Mouse (Mus musculus) embryonic facial prominence, embryonic 11.5 days (tissue): ENCODE data around the gene Csnk1g2. TPM values are rescaled to one million over a fixed set of nuclear protein-coding genes. Genes with fewer than 3 reads are reported as not detected.

ENCODE experiments used
- ATAC-seq: fragments of 200-750 bp; cut with Nextera tagmentation; replicated peaks from 2 replicates; pipeline ENCODE4 v1.8.0; 2017; ENCODE audit warnings: low read depth; ENCODE audit not compliant: insufficient number of reproducible peaks, low FRiP score, low TSS enrichment
- DNase-seq: peaks from one replicate; pipeline ENCODE4 v3.0.0-alpha.2; 2015; ENCODE audit warnings: low spot score
- H3K27ac ChIP-seq: fragments of 300-500 bp; sonication (generic); replicated peaks from 2 replicates; pipeline ENCODE4 v1.5.1; 2014; ENCODE audit warnings: mild to moderate bottlenecking, low read depth, low read length, control low read depth
- H3K27me3 ChIP-seq: fragments of 300-500 bp; sonication (generic); 2 replicates; pipeline ENCODE4 v1.6.1; 2014; ENCODE audit warnings: mild to moderate bottlenecking, low read length, moderate library complexity, mixed read lengths; ENCODE audit not compliant: control insufficient read depth, insufficient read depth
- H3K36me3 ChIP-seq: fragments of 300-500 bp; sonication (generic); replicated peaks from 2 replicates; pipeline ENCODE4 v1.6.1; 2014; ENCODE audit warnings: low read depth, mild to moderate bottlenecking, low read length, moderate library complexity, mixed read lengths; ENCODE audit not compliant: control insufficient read depth, insufficient read depth
- H3K4me1 ChIP-seq: fragments of 300-500 bp; sonication (generic); 2 replicates; pipeline ENCODE4 v1.6.1; 2014; ENCODE audit warnings: low read length, mixed read lengths; ENCODE audit not compliant: control insufficient read depth, insufficient read depth
- H3K4me2 ChIP-seq: fragments of 300-500 bp; sonication (generic); 2 replicates; pipeline ENCODE4 v1.6.1; 2014; ENCODE audit warnings: low read depth, mild to moderate bottlenecking, control low read depth, low read length, moderate library complexity
- H3K4me3 ChIP-seq: fragments of 300-500 bp; sonication (generic); 2 replicates; pipeline ENCODE4 v1.5.1; 2014; ENCODE audit warnings: low read depth, low read length, control low read depth
- H3K9ac ChIP-seq: fragments of 300-500 bp; sonication (generic); replicated peaks from 2 replicates; pipeline ENCODE4 v1.6.1; 2014; ENCODE audit warnings: mild to moderate bottlenecking, control low read depth, low read length
- H3K9me3 ChIP-seq: fragments of 300-500 bp; sonication (generic); replicated peaks from 2 replicates; pipeline ENCODE4 v1.6.1; 2016; ENCODE audit warnings: mild to moderate bottlenecking, low read length, inconsistent platforms, mixed read lengths; ENCODE audit not compliant: control insufficient read depth
- WGBS: fragments of 180-500 bp; shearing (Covaris S2); extraction: QIAGEN DNeasy Blood & Tissue Kit; methylation state at CpG from one replicate; pipeline ENCODE4 v1.1.7; 2014; 5-methylcytosine and 5-hydroxymethylcytosine counted together
- polyA plus RNA-seq: library from polyadenylated mRNA; unstranded; fragments of >200 nt; fragmentation: Nextera tagmentation; extraction: Ambion mirVana; gene quantifications from 2 replicates; pipeline ENCODE4 v1.2.1, GENCODE M21; 2014

Csnk1g2 gene
- polyA plus RNA-seq, 1 experiment from 2014 or later, result 93.4 TPM

- Histone ChIP-seq H3K9me3 (no peaks in the 10 kb centered on the region), H3K4me1 (peaks cover 2% of the 10 kb centered on the region; the same call in 1 of the 2 replicates), H3K4me2 (no peak overlapping the region), H3K27ac (no peak overlapping the region), H3K27me3 (no peaks in the 10 kb centered on the region), H3K4me3 (no peak overlapping the region), H3K9ac (no peak overlapping the region), H3K36me3 (no peaks in the 10 kb centered on the region)
- 75% methylated on average over 4 of the region's 4 CpGs for WGBS
- ATAC-seq (no peak), DNase-seq (no peak)
Measured at GRCm38 (mm10) chr10:80658841-80659202, 36.2 kb downstream of the Csnk1g2 start.

- no peaks in the 10 kb centered on the region for H3K36me3 ChIP-seq
- no peak overlapping the region for H3K4me3 ChIP-seq
- 18% methylated on average over 10 of the region's 10 CpGs for WGBS
- H3K4me1 ChIP-seq, result peaks cover 2% of the 10 kb centered on the region; the same call in 1 of the 2 replicates
- H3K27ac ChIP-seq, result no peak overlapping the region
- no peaks in the 10 kb centered on the region for H3K9me3 ChIP-seq
- H3K9ac ChIP-seq, result no peak overlapping the region
- H3K27me3 ChIP-seq, result no peaks in the 10 kb centered on the region
- peak; percentile 87 for DNase-seq
- H3K4me2 ChIP-seq, result no peak overlapping the region
- no peak for ATAC-seq
Measured at GRCm38 (mm10) chr10:80659213-80659612, 36.6 kb downstream of the Csnk1g2 start.

- Histone ChIP-seq H3K9me3 (no peaks in the 10 kb centered on the region), H3K27me3 (no peaks in the 10 kb centered on the region), H3K36me3 (0 out of 2 replicates have a peak, but pooled peaks cover 2% of the 10 kb centered on the region), H3K4me3 (no peak overlapping the region), H3K4me2 (no peak overlapping the region), H3K27ac (no peak overlapping the region), H3K4me1 (peaks cover 2% of the 10 kb centered on the region; the same call in 1 of the 2 replicates), H3K9ac (no peak overlapping the region)
- DNase-seq, result peak; percentile 66
- WGBS, result 36% methylated on average over 5 of the region's 5 CpGs
- no peak for ATAC-seq
Measured at GRCm38 (mm10) chr10:80661149-80661548, 38.5 kb downstream of the Csnk1g2 start.

GRCm38 (mm10) chr10:80663485-80664196 is 41.0 kb downstream of the Csnk1g2 start:
- H3K4me1 ChIP-seq, result peaks cover 2% of the 10 kb centered on the region; the same call in 1 of the 2 replicates
- H3K4me2 ChIP-seq, result no peak overlapping the region
- DNase-seq (no peak), ATAC-seq (no peak)
- 54% methylated on average over 5 of the region's 5 CpGs for WGBS
- H3K36me3 ChIP-seq, result peaks cover 17% of the 10 kb centered on the region
- no peak overlapping the region for H3K4me3 ChIP-seq
- no peak overlapping the region for H3K27ac ChIP-seq
- H3K27me3 ChIP-seq, result no peaks in the 10 kb centered on the region
- H3K9ac ChIP-seq, result no peak overlapping the region
- no peaks in the 10 kb centered on the region for H3K9me3 ChIP-seq

- DNase-seq, result no peak
- Histone ChIP-seq H3K27me3 (no peaks in the 10 kb centered on the region), H3K9me3 (no peaks in the 10 kb centered on the region), H3K4me1 (peaks cover 2% of the 10 kb centered on the region; the same call in 1 of the 2 replicates), H3K4me3 (no peak overlapping the region), H3K9ac (no peak overlapping the region), H3K36me3 (peaks cover 23% of the 10 kb centered on the region), H3K4me2 (no peak overlapping the region), H3K27ac (no peak overlapping the region)
- 37% methylated on average over 16 of the region's 16 CpGs for WGBS
- ATAC-seq, result no peak; the same call in 1 of the 2 replicates
Measured at GRCm38 (mm10) chr10:80664197-80665015, 41.8 kb downstream of the Csnk1g2 start.

- DNase-seq (peak; percentile 45), ATAC-seq (no peak)
- WGBS, result 15% methylated on average over 10 of the region's 10 CpGs
- no peak overlapping the region for H3K27ac ChIP-seq
- peaks cover 28% of the 10 kb centered on the region for H3K36me3 ChIP-seq
- no peaks in the 10 kb centered on the region for H3K9me3 ChIP-seq
- no peak overlapping the region for H3K9ac ChIP-seq
- no peak overlapping the region; the same call in 1 of the 2 replicates for H3K4me2 ChIP-seq
- no peak overlapping the region for H3K4me3 ChIP-seq
- peaks cover 2% of the 10 kb centered on the region; the same call in 1 of the 2 replicates for H3K4me1 ChIP-seq
- H3K27me3 ChIP-seq, result no peaks in the 10 kb centered on the region
Measured at GRCm38 (mm10) chr10:80665016-80665380, 42.4 kb downstream of the Csnk1g2 start.

GRCm38 (mm10) chr10:80665459-80665858 is 42.8 kb downstream of the Csnk1g2 start:
- DNase-seq (no peak), ATAC-seq (no peak)
- peaks cover 2% of the 10 kb centered on the region; the same call in 1 of the 2 replicates for H3K4me1 ChIP-seq
- H3K4me3 ChIP-seq, result no peak overlapping the region
- no peaks in the 10 kb centered on the region for H3K27me3 ChIP-seq
- H3K4me2 ChIP-seq, result no peak overlapping the region
- H3K9me3 ChIP-seq, result no peaks in the 10 kb centered on the region
- H3K36me3 ChIP-seq, result peaks cover 28% of the 10 kb centered on the region
- H3K27ac ChIP-seq, result no peak overlapping the region
- H3K9ac ChIP-seq, result no peak overlapping the region
- WGBS, result 65% methylated on average over 4 of the region's 4 CpGs
